Mouse (Mus musculus) small intestine, adult 2 months (tissue): ENCODE results near the gene Nod1. TPM values are rescaled to one million over a fixed set of nuclear protein-coding genes. Genes with fewer than 3 reads are reported as not detected.

ENCODE experiments used
- H3K27ac ChIP-seq: fragments of 200-500 bp; 2 replicates; pipeline ENCODE4 v1.5.1; 2012; ENCODE audit warnings: low read depth, low read length, control low read depth, inconsistent platforms; ENCODE audit not compliant: insufficient read depth
- H3K27me3 ChIP-seq: fragments of 200-500 bp; 2 replicates; pipeline ENCODE4 v1.6.1; 2012; ENCODE audit warnings: mild to moderate bottlenecking, moderate library complexity, low read length, inconsistent platforms; ENCODE audit not compliant: control insufficient read depth, insufficient read depth
- H3K36me3 ChIP-seq: fragments of 200-500 bp; 2 replicates; pipeline ENCODE4 v1.6.1; 2012; ENCODE audit warnings: mild to moderate bottlenecking, low read length, control low read depth, inconsistent platforms; ENCODE audit not compliant: control insufficient read depth, insufficient read depth
- H3K4me1 ChIP-seq: fragments of 200-500 bp; 2 replicates; pipeline ENCODE4 v1.6.1; 2012; ENCODE audit warnings: low read length, inconsistent platforms, mixed read lengths; ENCODE audit not compliant: control insufficient read depth, insufficient read depth, insufficient read length
- H3K4me3 ChIP-seq: fragments of 200-500 bp; 2 replicates; pipeline ENCODE4 v1.5.1; 2012; ENCODE audit warnings: low read depth, mild to moderate bottlenecking, control low read depth, inconsistent platforms, low read length, moderate library complexity
- CTCF ChIP-seq: fragments of 200-500 bp; IDR thresholded peaks from 2 replicates; pipeline ENCODE4 v1.5.1; 2012; ENCODE audit warnings: low read depth, mild to moderate bottlenecking, control low read depth, inconsistent platforms, low read length, moderate library complexity, mixed read lengths; ENCODE audit not compliant: insufficient replicate concordance, insufficient read length; ENCODE audit errors: extremely low read depth
- POLR2A ChIP-seq: fragments of 200-500 bp; IDR thresholded peaks from 2 replicates; pipeline ENCODE4 v1.6.1; 2012; ENCODE audit warnings: low read depth, mild to moderate bottlenecking, control low read depth, inconsistent platforms, low read length, moderate library complexity
- WGBS: fragments of 180-500 bp; shearing (Covaris S2); methylation state at CpG from one replicate; pipeline ENCODE4 v1.1.7; 2018; 5-methylcytosine and 5-hydroxymethylcytosine counted together
- polyA plus RNA-seq: library from polyadenylated mRNA; depleted of rRNA; stranded (reverse); fragments of >200 nt; gene quantifications from 2 replicates; pipeline ENCODE4 v1.2.3, GENCODE M21; 2012

Nod1 gene
- polyA plus RNA-seq, 1 experiment, result 11.2 TPM

- H3K4me3 ChIP-seq, result no peak overlapping the region
- peaks cover 8% of the 10 kb centered on the region; the same call in 1 of the 2 replicates for H3K4me1 ChIP-seq
- peaks cover 21% of the 10 kb centered on the region for H3K36me3 ChIP-seq
- no peak overlapping the region for H3K27ac ChIP-seq
- TF ChIP-seq POLR2A (no peak), CTCF (no peak)
- WGBS, result 55% methylated on average over 7 of the region's 7 CpGs
- H3K27me3 ChIP-seq, result no peaks in the 10 kb centered on the region
These were observed 32.3 kb downstream of the Nod1 start for GRCm38 (mm10) chr6:54940126-54940525.

- 38% methylated on average over 4 of the region's 4 CpGs for WGBS
- Histone ChIP-seq H3K4me3 (no peak overlapping the region), H3K36me3 (peaks cover 24% of the 10 kb centered on the region), H3K4me1 (peaks cover 8% of the 10 kb centered on the region; the same call in 1 of the 2 replicates), H3K27me3 (no peaks in the 10 kb centered on the region), H3K27ac (no peak overlapping the region)
- TF ChIP-seq POLR2A (no peak), CTCF (no peak)
These were observed 32.8 kb downstream of the Nod1 start for GRCm38 (mm10) chr6:54939631-54940030.

GRCm38 (mm10) chr6:54936496-54936895, 35.9 kb downstream of the Nod1 start:
- Histone ChIP-seq H3K4me1 (peaks cover 8% of the 10 kb centered on the region; the same call in 1 of the 2 replicates), H3K4me3 (no peak overlapping the region), H3K27ac (no peak overlapping the region), H3K27me3 (no peaks in the 10 kb centered on the region), H3K36me3 (peaks cover 13% of the 10 kb centered on the region)
- WGBS, result 68% methylated on average over 2 of the region's 2 CpGs
- TF ChIP-seq CTCF (no peak), POLR2A (no peak)

GRCm38 (mm10) chr6:54934930-54935329, 37.5 kb downstream of the Nod1 start:
- Histone ChIP-seq H3K4me3 (no peak overlapping the region), H3K4me1 (peaks cover 8% of the 10 kb centered on the region; the same call in 1 of the 2 replicates), H3K27me3 (no peaks in the 10 kb centered on the region), H3K36me3 (peaks cover 13% of the 10 kb centered on the region), H3K27ac (no peak overlapping the region)
- no peak for TF ChIP-seq POLR2A
- no peak for TF ChIP-seq CTCF
- 79% methylated on average over 5 of the region's 5 CpGs for WGBS

GRCm38 (mm10) chr6:54934313-54934712, 38.1 kb downstream of the Nod1 start:
- Histone ChIP-seq H3K36me3 (peaks cover 16% of the 10 kb centered on the region), H3K27ac (no peak overlapping the region), H3K4me1 (peaks cover 2% of the 10 kb centered on the region; the same call in 1 of the 2 replicates), H3K27me3 (no peaks in the 10 kb centered on the region), H3K4me3 (no peak overlapping the region)
- TF ChIP-seq POLR2A, result no peak
- no peak for TF ChIP-seq CTCF
- WGBS, result 85% methylated on average over 8 of the region's 8 CpGs

GRCm38 (mm10) chr6:54933866-54934265, 38.5 kb downstream of the Nod1 start:
- H3K36me3 ChIP-seq, result peaks cover 16% of the 10 kb centered on the region
- no peak overlapping the region for H3K27ac ChIP-seq
- no peak for TF ChIP-seq CTCF
- TF ChIP-seq POLR2A, result no peak
- H3K4me1 ChIP-seq, result no peaks in the 10 kb centered on the region
- no peak overlapping the region for H3K4me3 ChIP-seq
- WGBS, result 75% methylated on average over 3 of the region's 3 CpGs
- H3K27me3 ChIP-seq, result no peaks in the 10 kb centered on the region

- TF ChIP-seq POLR2A (no peak), CTCF (no peak)
- no peaks in the 10 kb centered on the region for H3K4me1 ChIP-seq
These were observed 39.2 kb downstream of the Nod1 start for GRCm38 (mm10) chr6:54933216-54933615.

GRCm38 (mm10) chr6:54932526-54932925, 39.9 kb downstream of the Nod1 start:
- Histone ChIP-seq H3K36me3 (peaks cover 16% of the 10 kb centered on the region), H3K27me3 (no peaks in the 10 kb centered on the region), H3K4me1 (no peaks in the 10 kb centered on the region), H3K4me3 (no peak overlapping the region), H3K27ac (no peak overlapping the region)
- 95% methylated on average over 12 of the region's 12 CpGs for WGBS
- TF ChIP-seq POLR2A (no peak), CTCF (no peak)

More at GRCm38 (mm10) chr6:54933216-54933615, 39.2 kb downstream of the Nod1 start:
- 73% methylated on average over 5 of the region's 5 CpGs for WGBS
- Histone ChIP-seq H3K36me3 (peaks cover 15% of the 10 kb centered on the region), H3K4me3 (no peak overlapping the region), H3K27me3 (no peaks in the 10 kb centered on the region), H3K27ac (no peak overlapping the region)
